Mouse (Mus musculus): ENCODE results near the gene Copa. TPM values are rescaled to one million over a fixed set of nuclear protein-coding genes. Genes with fewer than 3 reads are reported as not detected.

Gene Copa
- 44.9 and 67.4 TPM in 2 replicates for total RNA-seq (2015; ENCODE audit: low replicate concordance)
- 41.3 and 47.1 TPM in 2 replicates for total RNA-seq (2017; ENCODE audit: low replicate concordance)

DNA sequence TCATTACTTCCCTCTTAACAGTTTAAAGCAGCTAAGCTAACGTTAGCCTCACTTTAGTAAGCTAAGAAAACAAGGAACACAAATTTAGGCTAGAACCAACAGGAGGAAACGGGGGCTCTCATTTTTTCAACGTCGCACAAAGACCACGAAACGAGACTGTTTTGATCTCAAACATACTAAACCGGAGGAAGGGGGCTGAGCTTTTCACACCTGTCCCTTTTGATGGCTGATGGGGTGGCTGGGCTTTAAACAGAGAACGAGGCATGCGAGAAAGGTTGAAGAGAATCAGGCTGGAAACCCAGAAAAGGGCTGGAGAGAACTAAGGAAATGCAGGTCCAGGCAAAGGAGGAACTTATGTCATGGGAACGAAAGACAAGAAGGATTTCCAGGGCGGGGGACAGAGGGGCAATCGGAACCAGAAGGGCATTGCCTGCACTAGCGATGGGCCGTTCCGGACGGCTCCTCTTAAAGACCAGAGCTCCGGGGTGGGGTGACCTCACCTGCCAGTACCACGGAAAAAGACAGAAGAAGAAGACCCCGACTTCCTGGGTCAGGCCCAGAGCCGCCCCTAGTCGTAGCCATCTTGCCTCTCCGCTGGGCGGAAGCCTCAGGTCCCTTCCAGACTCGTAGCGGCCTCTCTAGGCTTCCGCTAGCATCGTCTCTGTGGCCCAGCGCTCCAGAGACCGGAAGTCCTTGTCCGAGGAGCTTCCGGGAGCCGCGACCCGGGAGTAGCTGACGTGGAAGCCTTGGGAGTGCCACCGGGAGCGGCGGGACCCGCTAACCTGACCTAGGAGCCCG, at the start of gene Copa, which contains the start of gene Ncstn:
TSS of gene Copa (plus strand) at position 429 of the 798 bp plus-strand sequence.
TSS of gene Ncstn (minus strand) at position 695 of the 798 bp plus-strand sequence.
- peak; percentile 98 for ATAC-seq (replicated peaks; ENCODE audit: low FRiP score, poor library complexity, severe bottlenecking)

DNA sequence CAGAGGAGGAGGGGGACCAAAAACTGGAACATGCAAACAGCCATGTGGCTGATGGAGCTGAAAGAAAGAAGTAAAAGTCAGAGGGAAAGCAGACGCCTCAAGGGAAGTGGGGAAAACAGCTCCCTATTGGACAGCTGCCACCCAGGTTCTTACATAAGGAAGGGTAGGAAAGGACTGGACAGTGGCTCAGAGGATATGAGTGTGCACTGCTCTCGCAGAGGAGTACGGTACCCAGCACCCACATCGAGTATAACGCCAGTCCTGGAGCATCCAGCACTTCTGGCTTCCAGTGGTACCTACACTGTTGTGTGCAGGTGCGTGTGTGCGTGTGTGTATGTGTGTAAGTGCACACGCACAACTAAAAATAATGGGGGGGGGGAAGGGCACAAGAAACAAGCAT, 35.9 kb upstream of the Copa start:
- ATAC-seq (replicated peaks; ENCODE audit: low FRiP score, poor library complexity, severe bottlenecking) = no peak

DNA sequence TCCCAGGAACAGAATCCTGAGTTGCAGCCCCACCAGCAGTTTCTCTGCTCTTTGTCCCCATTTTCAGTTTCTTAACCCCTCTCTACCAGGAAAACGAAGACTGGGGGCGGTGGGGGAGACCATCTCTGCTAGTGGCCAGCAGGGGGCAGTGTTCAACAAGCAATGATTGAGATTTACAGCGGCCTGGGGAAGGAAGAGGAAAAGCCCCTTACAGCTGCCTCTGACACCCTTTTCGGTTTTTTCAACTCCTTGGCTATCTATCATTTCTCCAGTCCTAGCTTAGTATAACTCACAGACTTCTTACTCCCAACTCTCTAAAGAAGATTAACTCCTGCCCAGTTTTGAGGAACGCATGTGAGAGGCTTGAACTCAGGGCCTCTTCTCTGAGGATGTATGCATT, 35.4 kb upstream of the Copa start:
- ATAC-seq (replicated peaks; ENCODE audit: low FRiP score, poor library complexity, severe bottlenecking) = peak; percentile 59; the same call in 1 of the 2 replicates

DNA sequence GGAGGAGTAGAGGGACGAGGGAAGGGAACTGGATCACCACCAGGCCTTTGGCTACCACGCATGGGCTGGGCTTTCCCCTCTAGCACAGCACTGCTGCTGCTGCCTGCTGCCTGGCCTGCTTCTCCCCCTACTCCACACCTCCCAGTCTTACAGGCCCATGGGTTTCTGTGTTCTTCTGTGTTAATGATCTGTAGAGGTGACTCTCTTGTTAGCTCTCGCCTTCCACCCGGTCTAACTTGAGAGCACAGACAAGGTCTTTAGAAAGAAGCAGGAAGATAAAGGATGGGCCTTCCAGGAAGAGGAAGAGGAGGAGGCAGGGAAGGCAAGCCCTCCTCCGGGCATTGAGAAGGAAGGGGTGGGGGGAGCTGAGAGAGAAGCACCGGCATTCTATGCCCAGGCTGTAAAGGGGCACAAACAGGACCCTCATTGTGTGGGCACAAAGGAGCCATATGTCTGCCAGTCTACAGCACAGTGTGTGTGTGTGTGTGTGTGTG, 34.0 kb upstream of the Copa start:
- no peak for ATAC-seq (replicated peaks; ENCODE audit: low FRiP score, poor library complexity, severe bottlenecking)

DNA sequence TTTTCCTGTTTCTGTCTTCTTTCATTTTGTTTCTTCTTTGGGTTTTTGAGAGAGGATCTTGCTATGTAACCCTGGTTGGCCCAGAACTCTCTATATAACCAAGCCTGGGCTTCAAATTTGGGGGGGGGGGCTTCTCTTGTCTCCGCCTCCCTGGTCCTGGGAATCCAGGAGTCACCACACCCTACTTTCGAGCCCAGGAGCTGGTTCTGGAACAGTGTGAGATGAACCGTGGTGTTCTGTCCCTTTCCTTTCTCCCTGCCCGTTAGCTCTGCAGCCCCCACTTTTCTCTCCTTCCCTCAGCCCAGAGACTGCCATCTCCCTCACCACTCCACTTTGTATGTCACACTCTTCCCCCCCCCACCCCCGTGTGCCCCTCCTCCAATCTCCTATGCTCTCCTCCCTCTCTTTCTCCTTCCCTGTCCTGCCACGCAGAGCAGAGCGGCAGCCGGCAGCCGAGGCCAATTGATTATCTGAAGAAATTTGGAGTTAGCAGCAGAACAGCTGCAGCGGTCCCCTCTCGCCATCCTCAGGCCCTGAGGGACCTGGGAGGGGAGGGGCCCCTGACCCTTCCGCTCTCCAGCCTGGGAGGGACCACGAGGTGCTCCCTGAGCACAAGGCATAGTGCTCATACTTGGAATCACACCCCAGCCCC, 33.1 kb upstream of the Copa start:
- no peak for ATAC-seq (replicated peaks; ENCODE audit: low FRiP score, poor library complexity, severe bottlenecking)

DNA sequence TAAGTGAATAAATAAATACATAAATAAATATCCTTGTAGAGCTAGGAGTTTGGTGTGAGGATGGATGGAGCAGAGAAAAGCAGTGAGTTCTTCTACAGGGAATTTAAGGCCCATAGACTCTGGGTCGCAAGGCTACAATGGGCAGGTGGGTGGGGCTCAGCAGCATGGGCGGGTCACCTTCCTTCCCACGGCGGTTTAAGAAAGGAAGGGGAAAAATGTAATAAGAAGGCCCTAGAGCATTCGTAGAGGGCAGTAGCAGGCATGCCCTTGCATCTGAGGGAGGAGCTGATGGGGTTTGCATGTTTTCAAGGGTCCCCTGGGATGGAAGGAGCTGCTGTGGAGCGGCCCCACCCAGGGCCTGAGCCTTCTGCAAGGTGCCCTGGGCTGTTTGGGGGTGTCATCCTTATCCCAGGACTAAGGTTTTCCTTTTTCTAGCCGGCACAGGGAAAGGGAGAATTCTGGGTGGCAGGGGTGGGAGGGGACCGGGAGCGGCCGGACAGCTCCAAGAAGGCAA, 29.5 kb upstream of the Copa start:
- ATAC-seq (replicated peaks; ENCODE audit: low FRiP score, poor library complexity, severe bottlenecking) = no peak

DNA sequence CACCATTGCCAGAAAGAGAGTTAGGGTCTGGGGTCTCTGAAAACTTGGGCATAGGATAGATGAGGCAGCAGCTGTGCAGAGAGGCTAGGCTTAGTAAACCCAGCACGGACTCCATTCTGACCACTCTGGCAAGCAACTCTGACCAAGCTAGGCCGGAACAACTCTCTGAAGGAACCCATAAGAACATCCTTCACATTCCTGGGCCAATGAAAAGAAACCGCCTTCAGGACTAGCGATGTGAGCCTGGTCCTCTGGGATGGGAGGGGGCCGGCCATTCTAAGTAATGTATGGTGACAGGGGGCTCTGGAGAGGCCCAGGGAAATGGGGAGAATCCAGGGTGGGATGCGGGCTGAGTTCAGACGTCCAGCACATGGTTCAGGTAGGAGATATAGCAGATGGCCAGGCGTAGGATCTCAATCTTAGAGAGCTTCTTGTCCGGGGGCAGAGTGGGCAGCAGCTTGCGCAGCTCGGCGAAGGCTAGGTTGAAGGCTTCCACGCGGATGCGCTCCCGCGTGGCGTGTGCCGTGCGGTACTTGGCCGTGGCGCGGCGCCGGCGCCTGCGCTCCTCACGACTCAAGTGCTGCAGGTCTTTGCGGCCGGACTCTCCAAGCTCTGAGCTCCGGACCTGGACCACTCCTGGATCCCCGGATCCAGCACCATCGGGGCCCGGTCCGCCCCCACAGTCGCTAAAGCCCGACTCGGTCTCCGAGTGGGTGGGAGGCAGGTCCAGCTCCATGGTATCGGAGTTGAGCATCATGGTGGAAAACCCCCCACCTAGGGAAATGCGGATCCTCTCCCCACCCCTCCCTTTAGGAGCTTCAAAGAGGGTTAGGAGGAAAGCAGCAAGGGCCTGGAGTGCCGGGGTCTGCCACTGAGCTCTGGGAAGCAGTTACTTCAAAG, 28.5 kb upstream of the Copa start:
- ATAC-seq (replicated peaks; ENCODE audit: low FRiP score, poor library complexity, severe bottlenecking) = no peak

DNA sequence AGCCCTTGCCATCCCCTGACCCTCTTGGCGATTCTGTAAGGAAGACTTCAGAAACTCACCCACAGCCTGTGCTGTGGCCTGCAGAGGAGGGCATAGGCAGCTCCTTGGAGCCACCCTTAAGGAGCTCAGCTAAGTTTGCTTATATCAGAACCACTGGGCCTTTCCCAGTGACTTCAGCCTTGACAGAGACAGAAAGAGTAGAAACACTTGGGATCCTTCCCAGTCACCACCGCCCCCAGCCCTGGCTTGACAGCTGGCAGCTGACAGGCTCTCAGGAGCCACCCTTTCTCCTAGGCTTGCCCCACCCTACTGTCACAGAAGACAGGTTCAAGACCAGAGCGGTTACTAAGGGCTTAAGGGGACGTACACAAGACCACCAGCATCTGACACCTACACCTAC, 26.1 kb upstream of the Copa start:
- no peak for ATAC-seq (replicated peaks; ENCODE audit: low FRiP score, poor library complexity, severe bottlenecking)

DNA sequence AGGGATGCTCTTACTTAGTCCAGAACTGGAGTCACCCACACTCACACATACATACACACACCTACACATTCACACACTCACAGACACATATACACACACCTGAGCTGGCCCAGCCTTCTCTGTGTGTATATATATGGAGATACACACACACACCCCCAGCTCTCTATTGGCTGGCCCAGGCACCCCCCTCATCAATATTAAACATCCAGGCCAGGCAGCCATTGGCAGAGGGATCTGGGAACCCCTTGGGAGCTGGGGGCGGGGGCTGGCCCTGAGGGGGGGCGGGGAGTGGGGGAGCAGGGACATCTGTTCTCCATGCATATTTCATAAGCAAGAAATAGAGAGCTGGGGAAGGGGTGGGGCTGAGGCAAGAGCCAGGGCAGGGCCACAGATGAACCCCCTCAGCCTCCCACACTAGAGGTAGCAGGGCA, 24.8 kb upstream of the Copa start, which contains the start of gene Nhlh1:
TSS of gene Nhlh1 (minus strand) at position 83 of the 431 bp plus-strand sequence.
- ATAC-seq (replicated peaks; ENCODE audit: low FRiP score, poor library complexity, severe bottlenecking) = no peak

DNA sequence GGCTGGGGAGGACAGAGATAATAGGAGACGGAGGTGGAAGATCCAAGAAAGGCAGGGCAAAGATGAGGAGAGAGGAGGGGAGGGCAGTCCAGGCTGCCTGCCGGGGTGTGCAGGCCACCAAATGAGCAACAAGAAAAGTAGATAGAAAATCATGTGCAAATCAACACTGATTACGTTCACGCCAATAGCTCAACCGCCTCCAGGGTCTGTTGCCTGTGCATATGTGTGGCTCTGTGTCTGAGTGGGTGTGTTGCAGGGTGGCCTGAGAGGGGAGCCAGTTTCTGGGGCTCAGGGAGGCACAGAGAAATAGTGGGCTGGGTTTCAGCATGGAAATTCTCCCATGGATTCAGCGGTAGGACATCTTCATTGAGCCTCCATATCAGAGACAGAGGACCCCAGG, 24.0 kb upstream of the Copa start:
- ATAC-seq (replicated peaks; ENCODE audit: low FRiP score, poor library complexity, severe bottlenecking) = no peak

DNA sequence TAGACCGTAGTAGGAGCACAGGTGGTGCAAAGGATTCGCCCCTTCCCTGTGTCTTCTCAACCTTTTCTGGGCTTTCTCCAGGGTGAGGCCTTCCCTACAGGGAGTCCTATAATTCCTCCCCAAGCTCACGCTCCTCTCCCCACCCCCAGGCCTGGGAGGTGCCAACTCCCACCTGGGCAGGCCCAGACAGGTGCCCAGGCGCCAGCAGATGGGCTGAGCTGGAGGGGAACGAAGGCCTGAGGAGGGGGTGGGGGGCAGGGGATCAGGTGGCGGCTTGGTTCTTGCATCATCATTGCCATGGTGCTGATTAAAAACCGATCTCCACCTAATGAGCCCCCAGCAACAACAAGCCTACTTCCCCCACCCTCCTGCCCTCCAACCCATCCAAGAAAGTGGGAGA, 23.5 kb upstream of the Copa start:
- no peak for ATAC-seq (replicated peaks; ENCODE audit: low FRiP score, poor library complexity, severe bottlenecking)

DNA sequence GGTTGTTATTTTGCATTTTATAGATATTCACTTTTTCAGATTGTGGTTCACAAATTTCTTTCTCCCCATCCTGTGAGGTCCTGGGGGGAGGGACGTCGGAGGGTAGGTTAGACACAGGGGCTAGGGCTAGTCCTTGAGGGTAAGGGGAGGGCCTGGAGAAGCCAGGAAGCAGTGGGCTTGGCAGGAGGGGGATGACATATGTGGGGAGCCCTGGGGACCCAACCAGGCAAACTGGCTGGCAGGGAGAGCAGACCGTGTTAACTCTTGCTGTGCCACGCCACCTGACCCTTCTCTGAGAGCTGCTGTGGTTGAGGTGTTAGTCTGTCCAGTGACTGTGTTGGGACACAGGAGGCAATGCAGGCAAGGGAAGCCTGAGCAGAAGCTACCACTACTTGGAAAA, 21.7 kb upstream of the Copa start:
- no peak for ATAC-seq (replicated peaks; ENCODE audit: low FRiP score, poor library complexity, severe bottlenecking)

DNA sequence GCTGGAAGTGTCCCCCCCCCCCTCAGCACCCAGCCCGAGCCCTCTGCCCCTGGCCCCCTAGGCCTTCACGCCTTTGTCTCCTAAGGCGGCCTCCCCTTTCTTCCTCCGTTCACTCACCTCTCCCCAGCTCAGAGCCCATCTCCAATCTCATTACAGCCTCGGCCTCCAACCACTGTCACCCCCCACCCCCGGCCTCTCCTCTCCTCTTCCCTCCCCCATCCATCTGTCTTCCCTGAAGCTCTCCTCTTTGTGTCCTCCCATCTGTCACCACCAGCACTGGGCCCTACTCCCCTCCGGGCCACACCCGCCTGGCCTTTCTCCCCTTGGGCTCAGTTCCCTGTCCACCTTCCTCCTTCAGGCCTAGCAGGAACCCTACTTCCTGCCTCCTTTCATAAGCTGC, 21.1 kb upstream of the Copa start:
- no peak for ATAC-seq (replicated peaks; ENCODE audit: low FRiP score, poor library complexity, severe bottlenecking)

DNA sequence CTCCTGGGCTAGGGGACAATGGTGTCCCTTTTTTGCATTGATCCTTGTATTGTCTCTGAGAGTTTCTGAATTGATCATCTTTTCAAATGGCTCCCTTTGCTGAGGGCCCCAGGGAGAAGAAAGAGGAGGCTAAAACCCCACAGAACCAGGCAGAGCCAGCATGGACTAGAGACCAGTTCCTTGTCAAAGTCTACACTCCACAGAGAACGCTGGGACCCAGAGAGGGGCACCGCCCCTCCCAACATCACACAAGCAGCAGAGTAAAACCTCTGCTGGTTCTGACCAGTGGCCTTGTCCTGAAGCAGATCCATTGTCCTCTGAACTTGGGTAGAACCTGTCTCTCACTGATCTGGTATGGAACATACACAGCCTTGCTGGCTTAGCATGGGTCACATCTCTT, 20.2 kb upstream of the Copa start:
- ATAC-seq (replicated peaks; ENCODE audit: low FRiP score, poor library complexity, severe bottlenecking) = no peak

DNA sequence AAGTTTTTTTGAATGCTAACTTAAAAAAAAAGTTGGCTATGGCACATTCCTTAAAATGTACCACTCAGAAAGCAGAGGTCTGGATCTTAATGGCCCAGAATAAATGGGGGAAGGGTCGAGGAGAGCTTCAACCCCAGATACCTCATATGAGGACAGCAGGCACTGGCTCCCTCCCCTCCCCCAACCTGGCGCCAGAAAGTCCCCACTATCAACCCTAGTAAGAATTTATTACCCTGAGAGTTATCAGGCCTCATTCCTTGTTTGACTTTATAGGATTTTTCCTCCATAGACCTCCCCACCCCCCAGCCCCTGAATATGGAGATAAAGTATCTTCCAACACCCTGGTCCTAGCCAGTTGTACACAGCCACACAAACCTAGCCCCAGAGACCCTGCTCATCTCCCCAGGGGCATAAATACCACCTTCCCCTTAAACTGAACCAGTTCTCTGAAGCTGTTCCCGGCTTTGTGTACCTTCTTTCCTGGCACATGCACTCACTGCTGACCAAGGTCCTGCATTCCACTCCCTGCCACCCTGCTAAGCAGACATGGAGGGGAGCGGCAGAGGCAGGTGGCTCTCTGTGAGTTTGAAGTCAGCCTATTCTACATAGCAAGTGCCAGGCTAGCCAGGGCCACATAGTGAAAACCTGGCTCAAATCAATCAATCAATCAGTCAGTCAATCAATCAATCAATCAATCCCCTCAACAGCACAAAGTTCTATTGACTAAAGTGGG, 18.9 kb upstream of the Copa start:
- ATAC-seq (replicated peaks; ENCODE audit: low FRiP score, poor library complexity, severe bottlenecking) = no peak

DNA sequence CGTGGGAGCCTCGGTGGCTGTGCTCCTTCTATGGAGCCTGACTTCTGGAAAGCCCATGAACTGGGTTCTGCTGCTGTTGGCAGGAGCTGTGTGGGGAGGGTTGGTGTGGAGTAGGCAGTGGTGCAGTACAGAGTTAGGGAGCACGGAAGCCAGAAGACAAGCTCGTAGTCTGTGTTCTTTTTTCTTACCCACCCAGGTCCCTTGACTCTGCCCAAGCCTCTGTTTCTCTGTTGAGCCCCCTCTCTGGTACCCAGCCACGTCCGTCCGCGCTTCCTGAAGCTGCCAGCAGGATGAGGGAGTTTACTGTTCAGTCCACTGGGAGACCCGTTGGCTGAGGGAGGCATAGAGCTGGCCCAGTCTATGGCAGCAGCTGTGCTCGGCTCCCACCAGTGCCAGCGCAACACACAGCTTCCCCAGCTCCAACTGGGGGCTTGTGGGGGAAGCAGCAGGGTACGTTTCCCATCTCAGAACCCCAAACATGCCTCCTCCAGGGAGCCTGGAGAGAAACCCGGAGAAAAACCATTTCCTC, 17.7 kb upstream of the Copa start:
- no peak for ATAC-seq (replicated peaks; ENCODE audit: low FRiP score, poor library complexity, severe bottlenecking)

DNA sequence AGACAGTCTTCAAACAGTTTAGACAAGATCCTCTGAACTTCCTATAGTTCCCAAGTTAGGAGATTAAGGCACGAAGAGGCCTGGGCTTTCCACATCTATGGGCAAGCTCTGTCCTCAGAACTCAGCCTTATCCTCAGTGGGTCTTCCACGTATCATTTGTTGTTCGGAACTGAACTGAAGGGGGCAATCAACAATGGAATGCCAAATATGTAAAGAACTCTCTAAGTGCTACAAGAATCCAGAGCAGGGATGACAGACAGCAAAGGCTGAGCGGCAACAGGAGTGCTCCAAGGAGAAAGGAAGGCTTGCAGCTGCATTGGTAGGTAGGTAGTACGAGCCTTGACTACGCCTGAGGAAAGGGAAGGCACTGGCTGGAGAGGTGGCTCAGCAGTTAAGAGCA, 12.1 kb upstream of the Copa start:
- no peak for ATAC-seq (replicated peaks; ENCODE audit: low FRiP score, poor library complexity, severe bottlenecking)

DNA sequence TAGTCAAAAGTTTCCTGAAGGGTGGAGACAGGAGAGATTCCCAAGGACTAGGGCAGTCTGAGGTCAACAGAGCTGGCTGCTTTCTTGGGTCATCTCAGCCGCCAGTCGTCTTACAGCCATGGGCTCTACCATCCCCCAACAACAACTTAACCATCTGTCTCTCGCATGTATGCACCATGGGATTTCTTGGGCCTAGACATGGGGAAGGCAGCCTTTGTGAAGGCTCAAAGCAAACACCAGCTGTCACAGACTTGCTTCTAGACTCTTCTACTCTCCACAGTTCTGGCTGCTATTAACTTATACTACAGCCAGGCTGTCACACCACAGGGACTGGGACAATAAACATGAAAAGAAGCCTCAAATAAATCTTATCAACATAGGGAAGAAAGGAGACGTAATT, 10.8 kb upstream of the Copa start:
- no peak for ATAC-seq (replicated peaks; ENCODE audit: low FRiP score, poor library complexity, severe bottlenecking)

DNA sequence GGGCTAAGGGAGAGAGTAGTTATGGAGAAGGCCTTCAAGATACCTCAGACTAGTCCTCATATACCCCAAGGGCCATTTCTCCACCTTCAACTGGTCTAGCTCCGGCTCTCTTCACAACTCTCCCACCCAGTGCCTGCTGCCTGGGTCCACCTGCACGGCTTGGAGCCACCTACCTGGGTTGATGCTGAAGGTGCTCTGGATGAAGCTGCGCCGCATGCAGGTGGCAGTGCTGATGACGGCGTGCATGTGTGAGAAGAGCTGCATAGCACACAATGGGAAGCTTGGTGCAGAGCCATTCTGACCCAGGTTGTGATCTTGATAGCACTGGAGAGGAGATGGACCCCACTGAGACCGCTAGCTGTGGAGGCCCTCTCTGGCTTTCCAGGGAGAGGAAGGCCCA, 9.7 kb upstream of the Copa start:
- no peak for ATAC-seq (replicated peaks; ENCODE audit: low FRiP score, poor library complexity, severe bottlenecking)
